Mouse (Mus musculus): ENCODE measurements around the gene Tmem127.

GRCm38 (mm10) chr2:127292250-127292649 is 44.5 kb downstream of the Tmem127 start:
- no peak for TF ChIP-seq POLR2A (IDR thresholded peaks at IDR 0.05; ENCODE audit: insufficient read depth, low read depth, low read length)
- no peak for TF ChIP-seq CTCF (IDR thresholded peaks at IDR 0.05)

All from heart, adult 2 months (tissue).